Mouse (Mus musculus) embryonic facial prominence, embryonic 11.5 days (tissue): ENCODE results near the gene Sh3bgrl3. TPM values are rescaled to one million over a fixed set of nuclear protein-coding genes. Genes with fewer than 3 reads are reported as not detected.

Experiments
- ATAC-seq: fragments of 200-750 bp; cut with Nextera tagmentation; replicated peaks from 2 replicates; pipeline ENCODE4 v1.8.0; 2017; ENCODE audit warnings: low read depth; ENCODE audit not compliant: insufficient number of reproducible peaks, low FRiP score, low TSS enrichment
- DNase-seq: peaks from one replicate; pipeline ENCODE4 v3.0.0-alpha.2; 2015; ENCODE audit warnings: low spot score
- H3K27ac ChIP-seq: fragments of 300-500 bp; sonication (generic); replicated peaks from 2 replicates; pipeline ENCODE4 v1.5.1; 2014; ENCODE audit warnings: mild to moderate bottlenecking, low read depth, low read length, control low read depth
- H3K27me3 ChIP-seq: fragments of 300-500 bp; sonication (generic); 2 replicates; pipeline ENCODE4 v1.6.1; 2014; ENCODE audit warnings: mild to moderate bottlenecking, low read length, moderate library complexity, mixed read lengths; ENCODE audit not compliant: control insufficient read depth, insufficient read depth
- H3K36me3 ChIP-seq: fragments of 300-500 bp; sonication (generic); replicated peaks from 2 replicates; pipeline ENCODE4 v1.6.1; 2014; ENCODE audit warnings: low read depth, mild to moderate bottlenecking, low read length, moderate library complexity, mixed read lengths; ENCODE audit not compliant: control insufficient read depth, insufficient read depth
- H3K4me1 ChIP-seq: fragments of 300-500 bp; sonication (generic); 2 replicates; pipeline ENCODE4 v1.6.1; 2014; ENCODE audit warnings: low read length, mixed read lengths; ENCODE audit not compliant: control insufficient read depth, insufficient read depth
- H3K4me2 ChIP-seq: fragments of 300-500 bp; sonication (generic); 2 replicates; pipeline ENCODE4 v1.6.1; 2014; ENCODE audit warnings: low read depth, mild to moderate bottlenecking, control low read depth, low read length, moderate library complexity
- H3K4me3 ChIP-seq: fragments of 300-500 bp; sonication (generic); 2 replicates; pipeline ENCODE4 v1.5.1; 2014; ENCODE audit warnings: low read depth, low read length, control low read depth
- H3K9ac ChIP-seq: fragments of 300-500 bp; sonication (generic); replicated peaks from 2 replicates; pipeline ENCODE4 v1.6.1; 2014; ENCODE audit warnings: mild to moderate bottlenecking, control low read depth, low read length
- H3K9me3 ChIP-seq: fragments of 300-500 bp; sonication (generic); replicated peaks from 2 replicates; pipeline ENCODE4 v1.6.1; 2016; ENCODE audit warnings: mild to moderate bottlenecking, low read length, inconsistent platforms, mixed read lengths; ENCODE audit not compliant: control insufficient read depth
- WGBS: fragments of 180-500 bp; shearing (Covaris S2); extraction: QIAGEN DNeasy Blood & Tissue Kit; methylation state at CpG from one replicate; pipeline ENCODE4 v1.1.7; 2014; 5-methylcytosine and 5-hydroxymethylcytosine counted together
- polyA plus RNA-seq: library from polyadenylated mRNA; unstranded; fragments of >200 nt; fragmentation: Nextera tagmentation; extraction: Ambion mirVana; gene quantifications from 2 replicates; pipeline ENCODE4 v1.2.1, GENCODE M21; 2014

The Sh3bgrl3 gene
- polyA plus RNA-seq, 1 experiment from 2014 or later: 316 TPM

DNA sequence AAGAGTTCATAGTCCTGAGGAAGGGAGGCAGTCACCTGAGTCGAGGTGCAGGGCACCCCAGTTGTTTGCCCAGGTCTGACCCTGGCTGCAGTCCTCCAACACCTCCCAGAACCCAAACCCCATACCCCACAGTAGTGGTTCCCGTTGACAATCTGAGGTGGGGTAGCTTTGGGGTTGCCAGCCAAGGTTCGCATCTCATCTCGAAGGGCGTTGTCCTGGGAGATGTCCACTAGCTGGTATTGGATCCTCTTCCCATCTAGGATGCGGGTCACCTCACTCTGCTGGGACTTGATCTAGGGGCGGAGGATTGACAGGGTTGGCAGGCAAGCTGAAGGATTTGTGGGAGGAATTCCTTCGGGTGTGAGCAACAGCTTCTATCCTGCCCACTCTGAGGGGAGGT is 796 bp downstream of the Sh3bgrl3 start:
- Histone ChIP-seq H3K36me3 (peaks cover 3% of the 10 kb centered on the region; the same call in 1 of the 2 replicates), H3K27me3 (no peaks in the 10 kb centered on the region), H3K9me3 (no peaks in the 10 kb centered on the region), H3K27ac (no peak overlapping the region), H3K4me3 (peak overlapping the region; percentile 82), H3K9ac (peak overlapping the region; percentile 88), H3K4me2 (peak overlapping the region; percentile 89), H3K4me1 (peaks cover 5% of the 10 kb centered on the region; the same call in 1 of the 2 replicates)
- no peak for DNase-seq
- no peak for ATAC-seq
- 65% methylated on average over 8 of the region's 8 CpGs for WGBS

DNA sequence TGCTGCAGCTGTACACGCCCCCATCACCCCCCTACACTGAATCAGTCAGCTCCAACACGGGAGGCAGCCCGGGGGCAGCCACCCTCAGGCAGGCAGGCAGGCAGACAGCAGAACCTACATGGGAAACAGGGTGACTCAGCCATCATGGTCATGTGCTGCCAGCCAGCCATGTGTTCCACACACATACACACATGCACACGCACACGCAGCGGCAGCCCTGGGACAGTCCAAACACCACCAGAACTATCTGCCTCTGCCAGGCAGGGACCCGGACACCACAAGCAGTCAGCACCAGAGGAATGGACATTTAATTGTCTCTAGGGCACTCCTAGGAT is 1.5 kb downstream of the Sh3bgrl3 start:
- Histone ChIP-seq H3K4me1 (peaks cover 5% of the 10 kb centered on the region; the same call in 1 of the 2 replicates), H3K9me3 (no peaks in the 10 kb centered on the region), H3K9ac (0 out of 2 replicates have a peak overlapping the region, but pooled peaks have one; percentile 22), H3K27me3 (no peaks in the 10 kb centered on the region), H3K27ac (no peak overlapping the region), H3K4me2 (no peak overlapping the region; the same call in 1 of the 2 replicates), H3K36me3 (peaks cover 3% of the 10 kb centered on the region; the same call in 1 of the 2 replicates), H3K4me3 (no peak overlapping the region)
- 87% methylated on average over 7 of the region's 7 CpGs for WGBS
- ATAC-seq (no peak), DNase-seq (no peak)

DNA sequence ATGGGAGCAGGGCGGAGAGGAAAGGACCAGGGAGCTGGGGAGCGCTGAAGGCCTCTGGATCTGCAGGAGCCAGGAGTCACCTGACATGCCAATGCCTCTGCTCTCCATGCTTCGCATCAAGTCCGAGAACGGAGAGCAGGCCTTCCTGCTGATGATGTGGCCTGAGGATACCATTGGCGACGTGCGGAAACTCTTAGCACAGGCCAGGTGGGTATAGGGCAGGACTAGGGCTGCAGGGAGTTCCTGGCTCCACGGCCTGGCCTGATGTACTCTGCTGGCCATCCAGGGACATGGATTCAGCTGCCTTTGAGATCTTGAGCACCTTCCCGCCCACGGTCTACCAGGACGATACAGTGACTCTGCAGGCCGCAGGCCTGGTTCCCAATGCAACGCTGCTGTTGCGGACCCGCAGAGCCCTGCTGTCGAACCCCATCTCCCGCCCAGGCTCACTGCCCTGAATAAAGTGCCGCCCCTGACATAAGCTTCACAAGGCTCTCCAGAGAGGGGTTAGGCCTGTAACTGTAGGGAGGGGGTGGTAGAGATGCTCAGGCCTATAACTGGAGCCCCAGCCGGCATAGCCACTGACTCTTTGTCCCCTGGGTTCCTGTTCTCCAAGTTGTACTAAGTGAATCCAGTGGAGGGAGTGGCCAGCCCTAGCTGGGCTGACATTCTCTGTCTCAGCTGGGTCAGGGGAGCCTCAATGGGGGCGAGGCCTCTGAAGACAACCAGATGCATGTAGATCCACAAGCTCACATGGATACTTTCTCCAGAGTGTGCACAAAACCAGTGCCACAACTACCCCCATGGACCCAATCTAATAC is 2.1 kb downstream of the Sh3bgrl3 start:
- ATAC-seq (no peak), DNase-seq (no peak)
- no peaks in the 10 kb centered on the region for H3K9me3 ChIP-seq
- H3K27ac ChIP-seq: no peak overlapping the region
- peaks cover 3% of the 10 kb centered on the region; the same call in 1 of the 2 replicates for H3K36me3 ChIP-seq
- H3K4me3 ChIP-seq: no peak overlapping the region
- 83% methylated on average over 21 of the region's 21 CpGs for WGBS
- H3K9ac ChIP-seq: no peak overlapping the region
- peaks cover 5% of the 10 kb centered on the region; the same call in 1 of the 2 replicates for H3K4me1 ChIP-seq
- H3K27me3 ChIP-seq: no peaks in the 10 kb centered on the region
- no peak overlapping the region for H3K4me2 ChIP-seq

DNA sequence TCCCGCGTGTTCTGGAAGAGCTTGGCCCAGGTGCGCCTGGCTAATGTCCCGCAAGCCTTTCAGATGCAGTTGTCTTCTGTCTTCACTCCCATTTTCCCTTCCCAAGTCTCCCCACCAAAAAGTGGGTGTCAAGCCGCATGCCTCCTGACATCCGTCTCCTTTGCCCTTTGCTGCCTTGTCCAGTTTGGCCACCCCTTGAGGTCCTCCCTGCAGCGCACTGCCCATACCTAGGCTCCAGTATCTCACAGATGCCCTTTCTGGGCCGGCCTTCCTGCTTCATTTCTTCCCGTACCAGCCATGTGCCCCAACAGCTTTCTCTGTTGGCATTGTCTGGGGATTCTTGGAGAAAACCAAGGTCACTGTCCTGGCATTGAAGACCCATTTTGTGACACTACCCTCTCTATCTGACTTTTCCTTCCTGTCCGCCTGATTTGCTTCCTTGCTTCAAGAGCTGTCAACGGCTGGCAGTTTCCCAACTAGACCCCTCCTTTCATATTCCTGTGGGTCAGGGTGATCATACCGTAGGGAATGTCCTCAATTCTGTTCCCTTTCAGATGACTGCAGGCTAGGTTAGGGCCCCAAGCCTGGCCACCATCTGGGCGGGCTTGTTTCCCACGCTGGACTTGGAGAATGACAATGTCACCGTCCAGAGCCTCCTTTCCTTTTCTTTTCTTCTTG is 3.1 kb downstream of the Sh3bgrl3 start:
- H3K4me2 ChIP-seq: no peak overlapping the region
- DNase-seq (no peak), ATAC-seq (no peak)
- no peak overlapping the region for H3K4me3 ChIP-seq
- no peaks in the 10 kb centered on the region for H3K36me3 ChIP-seq
- 90% methylated on average over 15 of the region's 15 CpGs for WGBS
- H3K4me1 ChIP-seq: peaks cover 5% of the 10 kb centered on the region; the same call in 1 of the 2 replicates
- H3K9me3 ChIP-seq: no peaks in the 10 kb centered on the region
- no peaks in the 10 kb centered on the region for H3K27me3 ChIP-seq
- H3K9ac ChIP-seq: no peak overlapping the region
- no peak overlapping the region for H3K27ac ChIP-seq

DNA sequence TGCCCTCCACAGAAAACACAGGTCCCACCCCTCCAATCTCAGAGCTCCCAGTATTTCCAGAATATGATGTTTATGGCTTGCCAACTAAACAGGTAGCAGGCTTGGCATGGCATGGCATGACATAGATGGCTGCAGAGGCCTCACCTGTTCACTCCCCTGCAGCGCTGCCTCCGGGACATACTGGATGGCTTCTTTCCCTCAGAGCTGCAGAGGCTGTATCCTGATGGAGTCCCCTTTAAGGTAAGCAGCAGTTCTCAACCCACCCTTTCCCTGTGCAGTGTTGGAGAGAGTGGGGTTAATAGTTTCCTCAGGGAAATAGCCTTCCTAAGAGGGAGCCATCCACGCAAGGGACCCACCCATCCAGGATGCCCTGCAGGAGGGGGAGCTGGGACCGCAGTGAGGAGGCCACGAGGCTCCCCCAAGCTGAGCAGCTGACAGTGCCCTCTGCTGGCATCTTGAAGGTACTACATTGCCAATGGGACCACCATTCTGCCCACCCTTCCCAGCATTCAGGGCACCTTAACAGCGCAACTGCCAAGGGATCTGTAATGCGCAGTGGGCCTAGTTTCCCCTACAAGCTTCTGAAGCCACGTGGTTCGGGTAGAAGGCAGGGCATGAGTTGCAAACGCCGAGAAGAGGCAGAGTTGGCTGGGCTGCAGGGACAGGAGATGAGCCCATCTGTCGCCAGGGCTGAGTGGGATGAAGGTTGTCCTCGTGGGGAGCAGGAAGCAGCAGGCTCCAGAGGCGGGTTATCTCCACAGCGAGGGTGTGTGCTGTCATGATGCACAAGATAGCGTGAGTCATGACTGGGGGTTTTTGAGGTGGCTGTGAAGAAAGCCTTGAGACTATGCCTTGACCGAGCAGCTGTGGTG is 4.7 kb downstream of the Sh3bgrl3 start:
- H3K4me3 ChIP-seq: no peak overlapping the region
- H3K4me1 ChIP-seq: peaks cover 5% of the 10 kb centered on the region
- DNase-seq: peak; percentile 75
- ATAC-seq: no peak
- H3K9me3 ChIP-seq: no peaks in the 10 kb centered on the region
- no peak overlapping the region for H3K4me2 ChIP-seq
- H3K27ac ChIP-seq: no peak overlapping the region
- no peaks in the 10 kb centered on the region for H3K36me3 ChIP-seq
- 31% methylated on average over 17 of the region's 17 CpGs for WGBS
- H3K9ac ChIP-seq: no peak overlapping the region
- H3K27me3 ChIP-seq: no peaks in the 10 kb centered on the region

DNA sequence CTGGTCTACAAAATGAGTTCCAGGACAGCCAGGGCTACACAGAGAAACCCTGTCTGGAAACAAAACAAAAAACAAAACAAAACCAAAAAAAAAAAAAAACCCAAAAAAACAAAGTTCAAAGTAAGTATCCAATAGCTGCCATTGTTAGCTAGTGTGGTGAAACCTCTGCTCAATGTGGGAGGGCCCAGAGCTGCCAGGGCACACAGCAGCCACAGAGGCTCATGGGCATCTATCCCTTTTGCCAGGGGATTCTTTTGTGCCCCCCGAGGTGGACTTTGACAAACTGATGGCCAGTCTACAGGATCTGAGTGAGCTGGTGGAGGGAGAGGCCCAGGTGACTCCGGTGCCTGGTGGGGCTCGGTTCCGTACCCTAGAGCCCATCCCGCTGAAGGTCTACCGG is 5.4 kb downstream of the Sh3bgrl3 start:
- WGBS: 96% methylated on average over 6 of the region's 6 CpGs
- no peak for DNase-seq
- ATAC-seq: no peak
- no peak overlapping the region for H3K27ac ChIP-seq
- no peaks in the 10 kb centered on the region for H3K36me3 ChIP-seq
- H3K9ac ChIP-seq: no peak overlapping the region
- H3K4me3 ChIP-seq: no peak overlapping the region
- H3K4me2 ChIP-seq: no peak overlapping the region
- peaks cover 5% of the 10 kb centered on the region for H3K4me1 ChIP-seq
- H3K9me3 ChIP-seq: no peaks in the 10 kb centered on the region
- no peaks in the 10 kb centered on the region for H3K27me3 ChIP-seq

DNA sequence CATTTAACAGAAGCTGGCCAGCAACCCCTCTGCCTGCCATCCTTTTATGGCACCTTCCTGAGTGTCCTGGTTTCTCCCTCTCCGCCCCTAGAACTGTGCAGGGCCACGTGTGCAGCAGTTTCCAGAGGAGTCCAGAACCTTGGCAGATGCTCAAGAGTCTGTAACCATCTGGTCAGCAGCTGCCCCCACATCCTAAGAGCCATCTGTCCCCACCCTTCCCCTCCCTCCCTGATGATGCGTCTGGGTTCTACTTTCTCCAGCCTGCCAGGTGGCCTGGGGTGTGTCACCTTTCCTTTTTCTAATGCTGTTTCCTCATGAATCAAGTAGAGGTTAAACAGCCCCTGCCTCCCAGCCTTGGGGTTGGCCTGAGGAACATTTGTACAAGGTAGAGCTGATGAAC is 6.3 kb downstream of the Sh3bgrl3 start:
- no peak for ATAC-seq
- no peaks in the 10 kb centered on the region for H3K9me3 ChIP-seq
- no peaks in the 10 kb centered on the region; the same call in none of the 2 replicates for H3K4me1 ChIP-seq
- no peaks in the 10 kb centered on the region for H3K36me3 ChIP-seq
- H3K4me2 ChIP-seq: no peak overlapping the region
- no peak overlapping the region for H3K4me3 ChIP-seq
- no peak overlapping the region for H3K27ac ChIP-seq
- no peak overlapping the region for H3K9ac ChIP-seq
- no peak for DNase-seq
- 51% methylated on average over 3 of the region's 3 CpGs for WGBS
- no peaks in the 10 kb centered on the region for H3K27me3 ChIP-seq
